Mouse (Mus musculus): ENCODE results near the gene Anapc15. TPM values are rescaled to one million over a fixed set of nuclear protein-coding genes. Genes with fewer than 3 reads are reported as not detected.
A peak's percentile ranks its signal among the peaks of the same experiment; 100 is the strongest.

Gene Anapc15
- polyA plus RNA-seq, 1 experiment from 2014 or later = 77.1 TPM

GRCm38 (mm10) chr7:101880855-101881254, 17.3 kb downstream of the Anapc15 start:
- whole genome bisulfite sequencing = 78% methylated on average over 4 of the region's 4 CpGs
- no peak for ATAC-seq (ENCODE audit: low FRiP score, low TSS enrichment)

GRCm38 (mm10) chr7:101882413-101883154, 19.1 kb downstream of the Anapc15 start:
- no peak overlapping the region for H3K9ac ChIP-seq (replicated peaks; ENCODE audit: low read length)
- 59% methylated on average over 9 of the region's 9 CpGs for WGBS
- no peak overlapping the region for H3K4me2 ChIP-seq (ENCODE audit: low read length)
- ATAC-seq (ENCODE audit: low FRiP score, low TSS enrichment) = no peak
- no peaks in the 10 kb centered on the region for H3K9me3 ChIP-seq (ENCODE audit: control insufficient read depth, low read length)
- no peak overlapping the region for H3K4me3 ChIP-seq (replicated peaks; ENCODE audit: low read depth, low read length)
- no peaks in the 10 kb centered on the region for H3K4me1 ChIP-seq (ENCODE audit: control insufficient read depth, insufficient read depth, low read length)
- no peak for DNase-seq
- H3K27ac ChIP-seq (replicated peaks; ENCODE audit: low read depth, low read length) = no peak overlapping the region
- H3K27me3 ChIP-seq (ENCODE audit: control insufficient read depth, insufficient read depth, low read length) = no peaks in the 10 kb centered on the region
- H3K36me3 ChIP-seq (ENCODE audit: control insufficient read depth, insufficient read depth, low read length) = no peaks in the 10 kb centered on the region

More at GRCm38 (mm10) chr7:101880855-101881254, 17.3 kb downstream of the Anapc15 start:
- no peaks in the 10 kb centered on the region for H3K27me3 ChIP-seq (ENCODE audit: control insufficient read depth, insufficient read depth, low read length)
- no peaks in the 10 kb centered on the region for H3K4me1 ChIP-seq (ENCODE audit: control insufficient read depth, insufficient read depth, low read length)
- no peak overlapping the region for H3K27ac ChIP-seq (replicated peaks; ENCODE audit: low read depth, low read length)
- no peak overlapping the region for H3K4me3 ChIP-seq (replicated peaks; ENCODE audit: low read depth, low read length)
- no peaks in the 10 kb centered on the region for H3K36me3 ChIP-seq (ENCODE audit: control insufficient read depth, insufficient read depth, low read length)
- H3K9me3 ChIP-seq (ENCODE audit: control insufficient read depth, low read length) = no peaks in the 10 kb centered on the region
- DNase-seq = no peak
- no peak overlapping the region for H3K9ac ChIP-seq (replicated peaks; ENCODE audit: low read length)
- no peak overlapping the region for H3K4me2 ChIP-seq (ENCODE audit: low read length)

GRCm38 (mm10) chr7:101884160-101884559, 20.6 kb downstream of the Anapc15 start:
- Histone ChIP-seq H3K9ac (replicated peaks; ENCODE audit: low read length) (no peak overlapping the region), H3K27ac (replicated peaks; ENCODE audit: low read depth, low read length) (no peak overlapping the region), H3K9me3 (ENCODE audit: control insufficient read depth, low read length) (no peaks in the 10 kb centered on the region), H3K27me3 (ENCODE audit: control insufficient read depth, insufficient read depth, low read length) (no peaks in the 10 kb centered on the region), H3K4me2 (ENCODE audit: low read length) (no peak overlapping the region), H3K4me3 (replicated peaks; ENCODE audit: low read depth, low read length) (no peak overlapping the region), H3K36me3 (ENCODE audit: control insufficient read depth, insufficient read depth, low read length) (no peaks in the 10 kb centered on the region), H3K4me1 (ENCODE audit: control insufficient read depth, insufficient read depth, low read length) (no peaks in the 10 kb centered on the region)
- DNase-seq (no peak), ATAC-seq (ENCODE audit: low FRiP score, low TSS enrichment) (no peak)
- 98% methylated on average over 4 of the region's 4 CpGs for WGBS

- no peak for DNase-seq
- no peak overlapping the region for H3K9ac ChIP-seq (replicated peaks; ENCODE audit: low read length)
- no peak for ATAC-seq (ENCODE audit: low FRiP score, low TSS enrichment)
- no peak overlapping the region for H3K4me3 ChIP-seq (replicated peaks; ENCODE audit: low read depth, low read length)
- no peak overlapping the region for H3K4me2 ChIP-seq (ENCODE audit: low read length)
- H3K36me3 ChIP-seq (ENCODE audit: control insufficient read depth, insufficient read depth, low read length) = no peaks in the 10 kb centered on the region
- no peaks in the 10 kb centered on the region for H3K9me3 ChIP-seq (ENCODE audit: control insufficient read depth, low read length)
- H3K27me3 ChIP-seq (ENCODE audit: control insufficient read depth, insufficient read depth, low read length) = no peaks in the 10 kb centered on the region
- H3K4me1 ChIP-seq (ENCODE audit: control insufficient read depth, insufficient read depth, low read length) = no peaks in the 10 kb centered on the region
- H3K27ac ChIP-seq (replicated peaks; ENCODE audit: low read depth, low read length) = no peak overlapping the region
- 91% methylated on average over 6 of the region's 6 CpGs for WGBS
Observed at GRCm38 (mm10) chr7:101886274-101886673, 22.8 kb downstream of the Anapc15 start.

- Histone ChIP-seq H3K9me3 (ENCODE audit: control insufficient read depth, low read length) (no peaks in the 10 kb centered on the region), H3K4me2 (ENCODE audit: low read length) (no peak overlapping the region), H3K4me1 (ENCODE audit: control insufficient read depth, insufficient read depth, low read length) (no peaks in the 10 kb centered on the region), H3K27me3 (ENCODE audit: control insufficient read depth, insufficient read depth, low read length) (no peaks in the 10 kb centered on the region), H3K27ac (replicated peaks; ENCODE audit: low read depth, low read length) (no peak overlapping the region), H3K4me3 (replicated peaks; ENCODE audit: low read depth, low read length) (no peak overlapping the region), H3K36me3 (ENCODE audit: control insufficient read depth, insufficient read depth, low read length) (no peaks in the 10 kb centered on the region), H3K9ac (replicated peaks; ENCODE audit: low read length) (no peak overlapping the region)
- WGBS = 83% methylated on average over 4 of the region's 4 CpGs
- no peak for ATAC-seq (ENCODE audit: low FRiP score, low TSS enrichment)
- no peak for DNase-seq
Observed at GRCm38 (mm10) chr7:101888460-101888859, 24.9 kb downstream of the Anapc15 start.

- WGBS = 43% methylated on average over 9 of the region's 9 CpGs
- H3K4me2 ChIP-seq (ENCODE audit: low read length) = peak overlapping the region; percentile 42
- no peak; the same call in 1 of the 2 replicates for ATAC-seq (ENCODE audit: low FRiP score, low TSS enrichment)
Observed at GRCm38 (mm10) chr7:101895695-101896094, 32.2 kb downstream of the Anapc15 start.

GRCm38 (mm10) chr7:101896104-101897066, 32.9 kb downstream of the Anapc15 start:
- Histone ChIP-seq H3K9ac (replicated peaks; ENCODE audit: low read length) (peak overlapping the region; percentile 57), H3K27ac (replicated peaks; ENCODE audit: low read depth, low read length) (peak overlapping the region; percentile 87), H3K4me2 (ENCODE audit: low read length) (peak overlapping the region; percentile 56), H3K27me3 (ENCODE audit: control insufficient read depth, insufficient read depth, low read length) (no peaks in the 10 kb centered on the region), H3K36me3 (ENCODE audit: control insufficient read depth, insufficient read depth, low read length) (no peaks in the 10 kb centered on the region), H3K4me1 (ENCODE audit: control insufficient read depth, insufficient read depth, low read length) (peaks cover 4% of the 10 kb centered on the region; the same call in 1 of the 2 replicates), H3K9me3 (ENCODE audit: control insufficient read depth, low read length) (no peaks in the 10 kb centered on the region), H3K4me3 (replicated peaks; ENCODE audit: low read depth, low read length) (peak overlapping the region; percentile 52)
- DNase-seq = peak; percentile 98
- WGBS = under 1% methylated on average over 57 of the region's 57 CpGs
- peak; percentile 98 for ATAC-seq (ENCODE audit: low FRiP score, low TSS enrichment)

More at GRCm38 (mm10) chr7:101895695-101896094, 32.2 kb downstream of the Anapc15 start:
- Histone ChIP-seq H3K9me3 (ENCODE audit: control insufficient read depth, low read length) (no peaks in the 10 kb centered on the region), H3K4me3 (replicated peaks; ENCODE audit: low read depth, low read length) (peak overlapping the region; percentile 52), H3K27ac (replicated peaks; ENCODE audit: low read depth, low read length) (peak overlapping the region; percentile 87), H3K36me3 (ENCODE audit: control insufficient read depth, insufficient read depth, low read length) (no peaks in the 10 kb centered on the region), H3K9ac (replicated peaks; ENCODE audit: low read length) (peak overlapping the region; percentile 46; the same call in 1 of the 2 replicates), H3K4me1 (ENCODE audit: control insufficient read depth, insufficient read depth, low read length) (peaks cover 4% of the 10 kb centered on the region; the same call in 1 of the 2 replicates), H3K27me3 (ENCODE audit: control insufficient read depth, insufficient read depth, low read length) (no peaks in the 10 kb centered on the region)
- DNase-seq = peak; percentile 55

GRCm38 (mm10) chr7:101900331-101901097, 37.0 kb downstream of the Anapc15 start:
- Histone ChIP-seq H3K27me3 (ENCODE audit: control insufficient read depth, insufficient read depth, low read length) (no peaks in the 10 kb centered on the region), H3K4me2 (ENCODE audit: low read length) (no peak overlapping the region), H3K4me1 (ENCODE audit: control insufficient read depth, insufficient read depth, low read length) (peaks cover 5% of the 10 kb centered on the region; the same call in 1 of the 2 replicates), H3K4me3 (replicated peaks; ENCODE audit: low read depth, low read length) (no peak overlapping the region), H3K9me3 (ENCODE audit: control insufficient read depth, low read length) (no peaks in the 10 kb centered on the region), H3K27ac (replicated peaks; ENCODE audit: low read depth, low read length) (no peak overlapping the region), H3K36me3 (ENCODE audit: control insufficient read depth, insufficient read depth, low read length) (no peaks in the 10 kb centered on the region), H3K9ac (replicated peaks; ENCODE audit: low read length) (no peak overlapping the region)
- DNase-seq (no peak), ATAC-seq (ENCODE audit: low FRiP score, low TSS enrichment) (no peak)
- WGBS = 92% methylated on average over 16 of the region's 16 CpGs
